Mouse (Mus musculus): ENCODE measurements at regions not wholly inside any gene's neighbourhood (a gene's known extent, or its start where the extent isn't known, plus 50 kb on each side); places are given as distances from the start of the nearest gene placed in this dataset.

GRCm38 (mm10) chr14:99366281-99366987 is 67.9 kb downstream of the Klf5 start:
- H3K36me3 ChIP-seq (ENCODE audit: control insufficient read depth, insufficient read depth, low read length, poor library complexity, severe bottlenecking), result no peaks in the 10 kb centered on the region
- DNase-seq (ENCODE audit: low read depth, low spot score), result no peak
- no peaks in the 10 kb centered on the region for H3K27me3 ChIP-seq (ENCODE audit: control insufficient read depth, insufficient read depth, low read length, poor library complexity, severe bottlenecking)

- Histone ChIP-seq H3K27me3 (ENCODE audit: control insufficient read depth, insufficient read depth, low read length, poor library complexity, severe bottlenecking) (no peaks in the 10 kb centered on the region), H3K36me3 (ENCODE audit: control insufficient read depth, insufficient read depth, low read length, poor library complexity, severe bottlenecking) (no peaks in the 10 kb centered on the region)
- DNase-seq (ENCODE audit: low read depth, low spot score), result no peak
These were observed 68.6 kb downstream of the Klf5 start for GRCm38 (mm10) chr14:99366996-99367555.

- no peak for DNase-seq (ENCODE audit: low read depth, low spot score)
- H3K36me3 ChIP-seq (ENCODE audit: control insufficient read depth, insufficient read depth, low read length, poor library complexity, severe bottlenecking), result no peaks in the 10 kb centered on the region
- H3K27me3 ChIP-seq (ENCODE audit: control insufficient read depth, insufficient read depth, low read length, poor library complexity, severe bottlenecking), result no peaks in the 10 kb centered on the region
These were observed 70.9 kb downstream of the Klf5 start for GRCm38 (mm10) chr14:99369366-99369765.

DNA sequence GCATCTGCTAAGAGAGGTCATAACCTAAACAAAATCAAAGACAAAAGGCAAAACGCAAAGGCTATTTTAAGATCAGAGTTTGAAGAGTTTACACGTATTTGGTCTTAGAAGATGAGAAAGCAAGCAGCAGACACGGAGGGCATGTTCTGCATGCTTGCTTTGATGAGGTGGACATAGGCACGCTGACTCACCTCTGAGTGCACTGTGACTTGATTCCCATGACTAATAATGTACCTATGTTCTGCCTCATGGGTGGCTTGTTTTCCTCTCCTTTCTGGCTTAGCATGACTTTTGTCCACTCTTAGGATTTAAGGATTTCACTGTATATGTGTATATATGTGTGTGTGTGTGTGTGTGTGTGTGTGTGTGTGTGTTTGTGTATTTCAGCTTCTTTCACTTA is 75.2 kb downstream of the Klf5 start:
- no peaks in the 10 kb centered on the region for H3K36me3 ChIP-seq (ENCODE audit: control insufficient read depth, insufficient read depth, low read length, poor library complexity, severe bottlenecking)
- H3K27me3 ChIP-seq (ENCODE audit: control insufficient read depth, insufficient read depth, low read length, poor library complexity, severe bottlenecking), result no peaks in the 10 kb centered on the region
- DNase-seq (ENCODE audit: low read depth, low spot score), result no peak

GRCm38 (mm10) chr14:99375040-99375610 is 76.6 kb downstream of the Klf5 start:
- Histone ChIP-seq H3K36me3 (ENCODE audit: control insufficient read depth, insufficient read depth, low read length, poor library complexity, severe bottlenecking) (no peaks in the 10 kb centered on the region), H3K27me3 (ENCODE audit: control insufficient read depth, insufficient read depth, low read length, poor library complexity, severe bottlenecking) (no peaks in the 10 kb centered on the region)
- no peak for DNase-seq (ENCODE audit: low read depth, low spot score)

GRCm38 (mm10) chr14:99376652-99377502 is 78.4 kb downstream of the Klf5 start:
- H3K27me3 ChIP-seq (ENCODE audit: control insufficient read depth, insufficient read depth, low read length, poor library complexity, severe bottlenecking), result no peaks in the 10 kb centered on the region
- no peaks in the 10 kb centered on the region for H3K36me3 ChIP-seq (ENCODE audit: control insufficient read depth, insufficient read depth, low read length, poor library complexity, severe bottlenecking)
- no peak for DNase-seq (ENCODE audit: low read depth, low spot score)

- H3K27me3 ChIP-seq (ENCODE audit: control insufficient read depth, insufficient read depth, low read length, poor library complexity, severe bottlenecking), result no peaks in the 10 kb centered on the region
- no peak for DNase-seq (ENCODE audit: low read depth, low spot score)
- no peaks in the 10 kb centered on the region for H3K36me3 ChIP-seq (ENCODE audit: control insufficient read depth, insufficient read depth, low read length, poor library complexity, severe bottlenecking)
These were observed 82.9 kb downstream of the Klf5 start for GRCm38 (mm10) chr14:99381262-99382017.

DNA sequence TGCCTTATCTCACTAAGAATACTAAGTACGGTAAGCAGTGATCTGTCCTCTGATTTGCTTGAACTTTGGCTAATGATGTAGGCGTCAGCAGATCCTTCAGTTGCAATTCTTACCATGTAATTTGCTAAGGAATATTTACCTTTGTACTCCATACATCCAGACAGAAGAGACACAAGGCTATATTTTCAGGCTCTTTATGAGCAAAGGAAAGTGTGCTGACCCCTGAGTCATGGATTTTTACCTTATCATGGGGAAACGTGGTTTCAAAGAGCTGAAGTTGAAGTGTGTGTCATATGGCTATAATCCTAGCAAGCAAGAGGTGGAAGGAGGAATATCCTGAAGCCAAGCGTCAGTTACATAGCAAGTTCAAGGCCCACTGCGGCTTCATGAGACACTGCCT is 83.6 kb downstream of the Klf5 start:
- H3K27me3 ChIP-seq (ENCODE audit: control insufficient read depth, insufficient read depth, low read length, poor library complexity, severe bottlenecking), result no peaks in the 10 kb centered on the region

DNA sequence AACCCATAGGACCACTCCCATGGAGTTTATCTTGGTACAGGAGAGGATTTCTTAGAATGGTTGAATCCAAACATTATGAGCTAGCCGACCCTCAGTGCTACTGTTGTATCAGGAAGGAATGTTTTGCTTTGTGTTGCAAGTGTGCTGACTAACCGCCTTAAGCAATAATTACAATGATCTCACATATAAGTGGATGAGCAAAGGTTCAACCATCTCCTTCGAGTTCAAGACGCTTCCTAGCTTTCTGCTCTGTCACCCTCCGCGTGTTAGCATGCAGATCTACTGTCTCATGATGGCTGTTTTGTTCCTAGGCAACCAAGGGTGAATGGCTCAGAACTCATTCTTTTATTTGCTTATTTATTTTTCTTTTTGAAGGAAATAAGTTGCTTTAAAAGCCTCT is 84.7 kb downstream of the Klf5 start:
- DNase-seq (ENCODE audit: low read depth, low spot score), result no peak
- no peaks in the 10 kb centered on the region for H3K36me3 ChIP-seq (ENCODE audit: control insufficient read depth, insufficient read depth, low read length, poor library complexity, severe bottlenecking)
- H3K27me3 ChIP-seq (ENCODE audit: control insufficient read depth, insufficient read depth, low read length, poor library complexity, severe bottlenecking), result no peaks in the 10 kb centered on the region

More for the DNA sequence above, 83.6 kb downstream of the Klf5 start:
- no peak for DNase-seq (ENCODE audit: low read depth, low spot score)
- no peaks in the 10 kb centered on the region for H3K36me3 ChIP-seq (ENCODE audit: control insufficient read depth, insufficient read depth, low read length, poor library complexity, severe bottlenecking)

DNA sequence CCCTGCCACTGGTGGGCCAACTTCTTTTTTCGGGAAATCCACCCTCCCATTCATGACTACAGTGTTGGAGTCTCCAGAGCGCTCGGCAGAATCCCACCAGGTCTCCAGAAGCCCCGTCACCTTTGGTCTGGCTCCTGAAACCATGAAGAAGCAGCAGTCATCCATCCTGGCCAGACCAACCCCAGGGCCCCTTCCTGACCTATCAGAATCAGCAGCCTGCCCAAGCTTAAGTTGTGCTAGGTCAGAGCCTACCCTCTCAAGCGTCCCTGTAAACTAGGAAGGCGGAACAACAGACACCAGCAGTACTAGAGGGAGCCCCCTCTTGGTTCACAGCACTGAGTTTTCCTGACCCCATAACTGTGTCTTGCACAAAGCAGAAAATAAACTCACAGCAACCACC is 89.1 kb downstream of the Klf5 start:
- Histone ChIP-seq H3K36me3 (ENCODE audit: control insufficient read depth, insufficient read depth, low read length, poor library complexity, severe bottlenecking) (no peaks in the 10 kb centered on the region), H3K27me3 (ENCODE audit: control insufficient read depth, insufficient read depth, low read length, poor library complexity, severe bottlenecking) (no peaks in the 10 kb centered on the region)
- no peak for DNase-seq (ENCODE audit: low read depth, low spot score)

DNA sequence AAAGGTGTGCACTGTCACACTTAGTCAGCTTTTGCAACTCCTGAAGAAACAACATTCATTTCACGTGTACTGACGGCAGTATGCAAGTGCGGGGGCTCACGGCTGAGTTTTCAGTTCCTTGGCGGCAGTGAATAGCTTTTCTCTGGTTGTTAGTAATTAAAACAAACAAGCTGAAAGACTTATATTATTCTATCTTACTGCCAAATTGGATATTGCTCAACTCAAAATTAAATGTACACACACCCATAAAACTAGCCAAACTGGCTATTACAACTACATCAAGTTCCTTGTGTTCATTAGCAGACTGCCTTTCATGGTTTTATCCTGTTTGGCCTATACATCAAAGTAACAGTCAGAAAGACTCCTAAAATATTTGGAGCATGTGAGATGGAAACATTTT is 90.8 kb downstream of the Klf5 start:
- no peaks in the 10 kb centered on the region for H3K27me3 ChIP-seq (ENCODE audit: control insufficient read depth, insufficient read depth, low read length, poor library complexity, severe bottlenecking)
- no peaks in the 10 kb centered on the region for H3K36me3 ChIP-seq (ENCODE audit: control insufficient read depth, insufficient read depth, low read length, poor library complexity, severe bottlenecking)
- no peak for DNase-seq (ENCODE audit: low read depth, low spot score)

- Histone ChIP-seq H3K36me3 (ENCODE audit: control insufficient read depth, insufficient read depth, low read length, poor library complexity, severe bottlenecking) (no peaks in the 10 kb centered on the region), H3K27me3 (ENCODE audit: control insufficient read depth, insufficient read depth, low read length, poor library complexity, severe bottlenecking) (no peaks in the 10 kb centered on the region)
- no peak for DNase-seq (ENCODE audit: low read depth, low spot score)
These were observed 93.2 kb downstream of the Klf5 start for GRCm38 (mm10) chr14:99391700-99392099.

GRCm38 (mm10) chr14:99392813-99393212 is 94.3 kb downstream of the Klf5 start:
- peak; percentile 1 for DNase-seq (ENCODE audit: low read depth, low spot score)
- Histone ChIP-seq H3K27me3 (ENCODE audit: control insufficient read depth, insufficient read depth, low read length, poor library complexity, severe bottlenecking) (no peaks in the 10 kb centered on the region), H3K36me3 (ENCODE audit: control insufficient read depth, insufficient read depth, low read length, poor library complexity, severe bottlenecking) (no peaks in the 10 kb centered on the region)

DNA sequence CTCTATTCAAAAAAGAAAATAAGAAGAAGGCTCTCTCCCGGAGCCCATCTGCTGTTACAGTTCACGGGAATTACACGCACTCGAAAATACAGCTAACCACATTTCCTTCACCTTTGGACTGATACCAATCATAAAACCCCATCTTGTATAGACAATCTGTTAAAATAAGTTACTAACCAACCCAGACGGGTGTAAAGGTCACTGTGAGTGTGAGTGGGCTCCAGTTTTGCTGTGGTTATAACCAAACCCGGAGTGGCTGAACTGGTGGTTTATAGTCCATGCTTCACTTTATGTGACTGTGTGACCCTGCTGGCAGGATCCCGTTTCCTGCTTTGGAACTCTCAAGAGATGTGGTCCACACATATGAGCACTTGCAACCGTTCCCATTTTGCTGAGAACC is 95.1 kb downstream of the Klf5 start:
- H3K36me3 ChIP-seq (ENCODE audit: control insufficient read depth, insufficient read depth, low read length, poor library complexity, severe bottlenecking), result no peaks in the 10 kb centered on the region
- H3K27me3 ChIP-seq (ENCODE audit: control insufficient read depth, insufficient read depth, low read length, poor library complexity, severe bottlenecking), result no peaks in the 10 kb centered on the region
- DNase-seq (ENCODE audit: low read depth, low spot score), result no peak

Measured in splenic B cell, adult 2 months (primary cell).